Mouse (Mus musculus): ENCODE data around the gene Tex52.
"Not testable (repeated sequence)": the region's sequence is repeated elsewhere in the genome, so short reads cannot be mapped to it uniquely, and the experiment has no call there.

Gene Tex52

DNA sequence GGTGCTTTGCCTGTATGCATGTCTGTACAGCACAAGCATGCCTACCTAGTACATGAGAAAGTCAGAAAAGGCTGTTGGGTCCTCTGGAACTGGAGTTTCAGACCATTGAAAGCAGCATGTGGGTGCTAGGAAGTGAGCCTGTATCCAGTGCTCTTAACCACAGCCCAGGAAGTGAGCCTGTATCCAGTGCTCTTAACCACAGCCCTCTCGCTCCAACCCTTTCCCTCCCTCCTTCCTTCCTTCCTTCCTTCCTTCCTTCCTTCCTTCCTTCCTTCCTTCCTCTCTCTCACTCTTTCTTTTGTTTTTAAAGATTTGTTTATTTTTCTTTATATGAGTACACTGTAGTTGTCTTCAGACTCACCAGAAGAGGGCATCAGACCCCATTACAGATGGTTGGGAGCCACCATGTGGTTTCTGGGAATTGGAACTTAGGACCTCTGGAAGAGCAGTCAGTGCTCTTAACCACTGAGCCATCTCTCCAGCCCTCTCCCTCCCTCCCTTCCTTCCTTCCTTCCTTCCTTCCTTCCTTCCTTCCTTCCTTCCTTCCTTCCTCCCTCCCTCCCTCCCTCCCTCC is 5.4 kb downstream of the Tex52 start:
- not testable (repeated sequence) for ATAC-seq (ENCODE audit: low TSS enrichment)

DNA sequence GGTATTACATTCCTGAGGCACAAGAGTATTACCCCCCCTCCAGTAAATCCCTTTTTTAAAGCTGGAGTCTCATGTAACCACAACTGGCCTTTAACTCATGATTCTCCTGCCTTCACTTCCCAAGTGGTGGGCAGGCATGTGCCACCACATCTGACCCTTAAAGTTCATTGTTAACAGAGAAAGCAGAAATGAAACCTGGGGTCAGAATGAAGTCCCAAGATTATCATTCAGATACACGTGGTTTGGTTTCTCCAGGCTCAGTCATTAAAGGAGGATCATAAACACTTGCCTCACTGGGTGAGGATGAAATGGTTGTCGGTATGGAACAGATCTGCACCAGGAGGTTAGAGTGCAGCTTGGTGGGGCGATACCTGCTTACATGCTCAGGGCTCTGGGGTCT is 6.0 kb downstream of the Tex52 start:
- ATAC-seq (ENCODE audit: low TSS enrichment), result no peak

DNA sequence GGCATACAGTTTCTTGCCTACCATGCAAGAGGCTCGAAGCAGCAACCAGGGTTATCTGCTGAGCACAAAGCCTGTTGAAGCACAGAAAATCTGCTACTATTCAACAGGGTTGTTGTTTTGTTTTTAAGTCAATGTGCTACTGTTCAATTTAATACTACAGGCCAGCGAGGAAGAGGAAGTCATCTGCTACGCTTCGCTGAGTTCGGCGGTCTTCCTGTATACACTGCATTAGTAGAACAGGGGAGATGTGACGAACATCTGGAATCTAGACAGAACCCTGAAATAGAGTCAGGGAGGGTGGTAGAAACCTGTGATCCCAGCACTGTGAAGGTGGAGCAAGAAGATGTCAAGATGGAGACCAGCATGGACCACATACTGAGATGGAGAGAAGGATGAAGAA is 8.5 kb downstream of the Tex52 start:
- no peak for ATAC-seq (ENCODE audit: low TSS enrichment)

GRCm38 (mm10) chr6:128385026-128385425 is 9.8 kb downstream of the Tex52 start:
- ATAC-seq (ENCODE audit: low TSS enrichment), result no peak

DNA sequence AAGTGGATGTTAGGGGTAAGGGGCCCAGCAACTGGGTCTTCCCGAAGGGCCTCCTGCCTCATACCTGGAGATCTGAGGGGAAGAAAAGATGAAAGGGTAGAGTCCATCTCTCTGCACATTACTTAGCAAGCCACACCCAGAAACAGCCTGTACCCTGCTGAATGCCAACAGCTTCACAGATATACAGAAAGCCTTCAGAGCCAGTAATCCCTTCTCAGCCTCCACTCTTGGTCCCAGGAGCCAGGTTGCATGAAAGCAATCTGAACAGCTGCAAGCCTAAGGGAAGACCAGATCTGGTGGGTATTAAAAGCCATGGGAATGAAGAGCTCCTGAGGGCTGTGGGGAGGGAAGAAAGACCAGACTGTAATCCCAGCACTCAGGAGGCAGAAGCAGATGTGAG is 13.9 kb downstream of the Tex52 start:
- ATAC-seq (ENCODE audit: low TSS enrichment), result no peak

- ATAC-seq (ENCODE audit: low TSS enrichment), result no peak
Measured at GRCm38 (mm10) chr6:128390683-128391082, 15.4 kb downstream of the Tex52 start.

DNA sequence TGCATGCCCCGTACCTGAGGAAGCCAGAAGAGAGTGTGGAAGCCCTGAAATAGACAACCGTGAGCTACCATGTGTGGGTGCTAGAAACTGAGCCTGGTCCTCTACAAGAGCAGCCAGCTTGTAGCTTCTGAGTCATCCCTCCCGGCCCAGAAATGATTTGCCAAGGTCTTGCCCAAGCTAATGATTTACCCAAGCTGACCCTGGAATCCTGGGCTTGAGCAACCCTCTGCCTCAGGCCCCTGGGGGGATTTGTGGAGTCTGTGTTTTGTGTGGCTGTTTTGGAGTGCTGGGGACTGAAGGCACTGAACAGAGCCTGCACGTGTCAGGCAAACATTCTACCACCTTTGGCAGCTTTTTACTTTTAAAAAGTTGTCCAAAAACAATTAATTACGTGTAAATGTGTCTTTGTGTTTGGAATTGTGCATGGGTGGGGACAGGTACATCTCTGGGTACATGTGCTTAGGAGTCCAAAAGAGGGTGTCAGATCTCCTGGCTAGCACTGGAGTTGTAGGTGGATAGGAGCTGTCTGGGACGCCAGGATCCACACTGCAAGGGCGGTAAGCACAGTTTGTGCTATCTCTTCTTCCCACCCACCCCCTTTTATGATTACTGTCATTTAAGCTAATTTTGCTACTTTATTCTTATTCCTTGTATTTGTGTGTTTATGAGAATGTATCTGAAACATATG is 22.5 kb downstream of the Tex52 start:
- no peak for ATAC-seq (ENCODE audit: low TSS enrichment)

DNA sequence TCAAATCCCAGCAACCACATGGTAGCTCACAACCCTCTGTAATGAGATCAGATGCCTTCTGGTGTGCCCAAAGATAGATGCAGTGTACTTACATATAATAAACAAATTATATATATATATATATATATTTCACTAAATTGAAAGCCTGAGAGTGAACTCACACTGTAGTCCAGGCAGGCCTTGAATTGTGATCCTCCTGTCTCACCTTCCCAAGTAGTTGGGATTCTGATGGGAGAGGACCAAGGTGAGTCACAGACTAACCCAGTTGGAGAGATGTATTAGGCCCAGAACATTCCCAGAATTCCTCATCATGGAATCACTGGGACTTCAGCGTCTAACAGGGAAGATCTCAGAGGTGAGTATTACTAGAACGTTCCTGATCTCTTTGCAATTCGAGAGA is 23.7 kb downstream of the Tex52 start, which contains the start of gene Nrip2:
Gene Nrip2 (plus strand): TSS at position 301 of the 400 bp plus-strand sequence.
- ATAC-seq (ENCODE audit: low TSS enrichment), result no peak

DNA sequence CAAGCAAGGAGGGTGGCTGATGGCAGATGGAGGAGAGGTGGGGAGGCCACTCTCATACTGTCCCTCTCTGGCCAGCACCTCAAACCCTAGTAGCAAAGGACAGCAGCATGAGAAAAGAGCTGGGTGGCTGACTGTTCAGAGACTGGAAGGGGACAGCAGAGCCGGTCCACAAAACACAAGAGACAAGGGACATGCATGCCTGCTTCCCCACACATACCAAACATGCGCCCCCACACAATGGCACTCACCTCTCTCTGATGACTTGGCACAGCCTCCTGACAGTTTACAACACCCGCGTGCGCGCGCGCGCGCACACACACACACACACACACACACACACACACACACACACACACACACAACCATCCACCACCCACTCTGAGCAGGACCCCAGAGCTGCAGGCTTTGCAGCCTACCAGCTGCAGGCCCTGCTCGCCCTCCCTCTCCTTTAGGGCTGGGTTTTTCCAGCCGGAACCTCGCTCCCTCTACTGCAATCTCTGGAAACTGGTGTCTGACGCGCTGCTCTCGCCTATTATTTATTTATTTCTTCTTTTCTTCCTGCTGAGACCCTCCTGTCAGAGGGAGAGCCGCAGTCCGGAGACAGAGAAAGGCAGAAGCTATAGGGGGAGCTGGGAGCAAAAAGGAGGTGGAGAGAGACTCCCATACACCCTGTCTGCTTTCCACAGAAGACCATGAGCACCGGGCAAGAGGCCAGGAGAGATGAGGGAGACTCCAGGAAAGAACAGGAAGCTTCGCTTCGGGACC is 24.3 kb downstream of the Tex52 start:
- peak; percentile 75 for ATAC-seq (ENCODE audit: low TSS enrichment)

DNA sequence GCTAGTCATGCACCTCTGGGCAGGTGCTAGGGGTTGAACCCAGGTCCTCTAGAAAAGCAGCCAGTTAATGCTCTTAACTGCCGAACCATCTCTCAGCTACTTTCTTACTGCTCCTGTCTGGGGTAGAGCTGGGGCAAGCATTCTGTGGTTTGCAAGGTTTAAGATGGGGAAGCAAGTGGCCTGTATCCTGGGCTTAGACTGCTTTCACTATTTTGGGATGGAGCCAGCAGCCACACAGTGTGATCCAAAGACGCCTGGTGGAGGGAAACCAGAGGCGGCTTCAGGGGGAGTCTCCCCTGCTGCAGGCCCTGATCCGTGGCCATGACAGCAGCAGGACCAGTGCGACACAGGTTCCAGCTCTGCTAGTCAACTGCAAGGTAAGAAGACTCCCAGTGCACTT is 29.5 kb downstream of the Tex52 start:
- ATAC-seq (ENCODE audit: low TSS enrichment), result no peak

DNA sequence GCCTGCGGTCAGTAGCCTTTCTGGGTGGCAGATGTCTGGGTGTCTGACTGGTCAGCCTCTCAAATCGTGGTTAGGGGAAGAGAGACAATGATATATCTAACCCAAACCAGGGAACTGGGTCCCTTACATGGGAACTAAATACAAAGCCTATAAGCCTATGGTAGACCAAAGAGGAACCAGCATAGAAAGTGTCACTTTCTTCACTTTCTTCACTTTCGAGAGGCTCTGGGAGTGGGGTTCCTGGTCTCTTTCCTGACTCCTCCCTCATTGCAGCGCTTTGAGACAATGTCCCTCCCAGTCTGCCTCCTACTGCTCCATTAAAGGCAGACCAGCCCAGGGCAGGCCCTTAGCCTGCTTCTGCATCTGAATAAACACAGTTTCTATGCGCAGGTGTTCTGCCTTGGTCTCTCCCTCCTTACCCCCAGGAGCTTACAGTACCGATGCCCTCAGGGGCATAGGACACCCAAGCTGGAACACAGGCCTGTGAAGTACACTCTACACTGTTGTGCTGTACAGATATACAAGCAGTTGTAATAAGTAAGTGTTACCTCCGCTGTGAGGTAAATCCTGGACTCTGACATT is 33.4 kb downstream of the Tex52 start:
- ATAC-seq (ENCODE audit: low TSS enrichment), result no peak

- peak; percentile 77 for ATAC-seq (ENCODE audit: low TSS enrichment)
Measured at GRCm38 (mm10) chr6:128410305-128410704, 35.0 kb downstream of the Tex52 start.

DNA sequence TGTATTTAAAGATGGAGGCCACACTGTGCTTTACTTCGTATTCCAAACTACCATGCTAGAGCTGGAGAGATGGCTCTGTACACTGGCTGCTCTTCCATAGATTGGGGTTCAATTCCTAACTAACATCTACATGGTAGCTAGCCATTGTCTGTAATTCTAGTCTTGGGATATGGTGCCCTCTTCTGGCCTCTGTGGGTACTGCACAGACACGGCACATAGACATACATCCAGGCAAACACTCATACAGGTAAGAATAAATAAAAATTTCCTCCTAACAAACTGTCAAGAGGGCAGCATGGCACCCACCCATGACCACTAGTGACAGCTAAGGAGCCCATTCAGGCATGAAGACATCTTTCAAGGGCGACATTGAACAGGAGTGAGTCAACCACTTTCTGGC is 35.9 kb downstream of the Tex52 start:
- peak; percentile 73 for ATAC-seq (ENCODE audit: low TSS enrichment)

- ATAC-seq (ENCODE audit: low TSS enrichment), result no peak
Measured at GRCm38 (mm10) chr6:128416169-128416568, 40.9 kb downstream of the Tex52 start.

GRCm38 (mm10) chr6:128418076-128418475 is 42.8 kb downstream of the Tex52 start:
- ATAC-seq (ENCODE audit: low TSS enrichment), result no peak

DNA sequence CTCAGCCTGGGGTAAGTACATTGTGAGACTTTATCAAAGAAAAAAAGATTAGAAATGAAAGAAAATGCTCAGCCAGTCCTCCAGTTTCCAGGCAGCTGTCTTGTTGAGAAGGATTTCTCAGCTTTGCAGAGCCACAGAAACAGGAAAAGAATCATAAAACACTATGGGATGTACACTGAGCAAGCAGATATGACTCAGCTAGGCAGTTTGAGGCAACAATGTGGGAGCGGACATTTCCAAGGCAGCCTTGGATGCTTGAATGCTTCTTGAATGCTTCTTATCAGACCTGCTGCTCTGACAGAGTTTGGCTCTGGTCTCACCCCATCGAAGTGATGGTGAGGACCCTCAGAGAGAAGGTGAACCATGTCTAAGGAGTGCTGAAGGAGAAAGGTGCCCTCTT is 45.8 kb downstream of the Tex52 start:
- ATAC-seq (ENCODE audit: low TSS enrichment), result peak; percentile 74

DNA sequence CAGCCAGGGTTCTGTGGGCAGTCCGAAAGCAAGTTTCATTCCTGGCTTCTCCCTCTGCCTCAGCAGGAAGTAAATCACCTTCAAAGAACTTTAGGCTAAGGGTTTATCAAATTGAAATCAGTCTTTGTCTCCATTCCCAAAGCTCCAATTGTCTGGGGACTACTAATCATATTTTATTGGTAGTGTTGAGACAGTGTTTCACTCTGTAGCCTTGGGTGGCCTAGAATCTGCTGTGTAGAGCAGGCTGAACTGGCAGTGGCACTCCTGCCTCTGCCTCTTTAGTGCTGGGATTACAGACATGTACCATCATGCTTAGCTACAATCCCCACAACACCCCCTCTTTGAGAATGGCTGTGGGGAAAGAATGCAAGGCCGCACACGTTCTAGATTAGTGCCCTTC is 46.2 kb downstream of the Tex52 start:
- no peak for ATAC-seq (ENCODE audit: low TSS enrichment)

DNA sequence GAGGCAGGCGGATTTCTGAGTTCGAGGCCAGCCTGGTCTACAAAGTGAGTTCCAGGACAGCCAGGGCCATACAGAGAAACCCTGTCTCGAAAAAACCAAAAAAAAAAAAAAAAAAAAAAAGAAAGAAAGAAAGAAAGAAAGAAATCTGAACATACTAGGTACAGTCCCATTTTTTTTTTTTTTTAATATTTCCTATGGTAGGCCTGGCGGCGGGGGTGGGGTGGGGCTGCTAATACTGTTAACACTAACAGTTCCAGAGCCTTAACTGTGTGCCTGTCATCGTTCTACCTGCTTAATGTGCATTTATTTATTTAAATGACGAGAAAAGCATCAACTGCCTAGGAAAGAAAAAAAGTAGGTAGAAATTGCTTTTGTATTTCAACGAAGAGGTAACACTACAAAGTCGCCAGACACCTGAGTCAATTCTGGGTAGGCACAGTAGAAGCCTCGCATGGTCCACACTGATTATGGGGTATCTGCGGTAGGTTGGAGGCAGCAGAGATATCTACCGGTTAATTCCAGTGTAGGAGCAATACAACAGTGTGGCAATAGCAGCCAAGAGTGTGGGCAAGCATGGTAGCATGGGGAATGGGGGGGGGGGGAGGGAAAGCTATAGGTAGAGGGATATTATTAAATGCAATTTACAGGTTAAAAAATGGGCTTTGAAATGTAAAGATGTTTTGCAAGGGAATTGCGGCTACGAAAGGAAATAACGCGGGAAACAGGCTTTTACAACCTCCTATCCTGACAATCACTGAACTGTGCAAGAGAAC is 48.4 kb downstream of the Tex52 start:
- ATAC-seq (ENCODE audit: low TSS enrichment), result no peak

- ATAC-seq (ENCODE audit: low TSS enrichment), result peak; percentile 88
Measured at GRCm38 (mm10) chr6:128424269-128425019, 49.2 kb downstream of the Tex52 start, which contains the start of gene Itfg2. TSS of gene Itfg2 (minus strand) at chr6:128424931.

DNA sequence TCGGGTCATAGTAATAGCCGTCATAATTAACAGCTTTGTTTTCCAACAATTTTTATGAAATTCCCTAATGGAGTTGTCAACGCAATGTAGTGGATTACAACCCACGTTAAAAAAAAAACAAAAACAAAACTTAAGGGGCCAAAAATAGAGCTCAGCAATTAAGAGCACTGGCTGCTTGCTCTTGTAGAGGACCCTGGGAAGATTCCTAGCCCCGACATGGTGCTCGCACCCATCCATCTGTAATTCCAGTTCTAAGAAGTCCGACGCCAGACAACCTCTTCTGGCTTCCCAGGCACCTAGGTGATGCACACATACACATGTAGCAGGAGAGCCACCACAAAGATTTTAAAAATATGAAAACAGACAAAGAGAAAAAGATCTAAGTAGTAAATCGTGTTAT is 49.8 kb downstream of the Tex52 start:
- ATAC-seq (ENCODE audit: low TSS enrichment), result no peak

GRCm38 (mm10) chr6:128427571-128427970 is 52.3 kb downstream of the Tex52 start:
- no peak for ATAC-seq (ENCODE audit: low TSS enrichment)

All from frontal cortex, adult (tissue).